Mouse (Mus musculus) CD8-positive naive resting alpha-beta T cell, adult 57 days (primary cell): ENCODE results near the gene Stxbp4. TPM values are rescaled to one million over a fixed set of nuclear protein-coding genes. Genes with fewer than 3 reads are reported as not detected.

Source experiments
- total RNA-seq: library from RNA; stranded (reverse); gene quantifications from one replicate; pipeline ENCODE4 v1.2.4, GENCODE M21; 2023

Gene Stxbp4
- 5.1 TPM for total RNA-seq

DNA sequence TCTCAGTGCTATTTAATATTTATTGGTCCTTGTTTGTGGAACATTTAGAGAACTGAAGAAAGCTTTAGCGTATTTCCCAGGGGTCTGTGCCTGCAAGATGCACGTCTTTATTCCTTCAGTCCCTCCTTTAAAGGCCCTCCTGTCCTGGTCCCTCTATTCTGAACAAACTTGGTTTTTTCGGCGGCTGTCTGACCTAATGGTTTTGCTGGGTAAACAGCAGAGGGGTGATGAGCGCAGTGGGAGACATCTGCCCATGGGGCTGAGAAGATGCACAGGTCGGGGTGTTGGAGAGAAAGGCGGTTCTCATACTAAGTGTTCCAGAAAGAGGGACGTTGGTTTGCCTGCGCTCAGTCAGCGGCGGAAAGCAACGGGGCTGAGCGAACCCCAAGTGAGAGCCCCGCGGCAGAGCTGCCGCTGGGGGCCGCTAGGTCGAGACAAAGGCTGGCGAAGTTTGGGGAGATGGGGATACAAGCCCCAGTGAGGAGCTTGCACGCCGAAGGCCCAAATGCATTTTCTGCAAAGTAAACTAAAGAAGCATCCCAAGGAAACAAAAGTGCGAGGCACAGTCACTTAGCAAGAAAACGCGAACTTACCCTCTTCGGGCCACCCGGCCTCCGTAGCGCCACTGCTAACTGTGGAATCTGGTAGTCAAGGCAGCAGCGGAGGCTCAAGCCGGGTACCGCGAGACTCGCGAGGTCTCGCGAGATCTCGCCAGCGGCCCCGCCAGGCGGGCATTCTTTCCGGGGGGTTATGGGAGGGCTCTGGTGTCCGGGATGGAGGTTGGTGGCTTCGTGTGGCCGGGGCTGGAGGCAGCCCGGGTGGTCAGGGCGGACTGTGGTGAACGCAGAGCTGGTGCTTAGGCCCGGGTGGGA lies at the start of gene Stxbp4, which contains the start of gene Cox11:
Stxbp4 (minus strand) TSS at position 645 of the 872 bp plus-strand sequence.
Cox11 (plus strand) TSS at position 734 of the 872 bp plus-strand sequence.

Other genes starting within 250 kb of the Stxbp4 start
- 0.46 TPM for gene Hlf, start 247.2 kb downstream of the Stxbp4 start, total RNA-seq
- 19.1 TPM for gene Cox11, start 89 bp upstream of the Stxbp4 start, total RNA-seq
- gene Tom1l1, start 50.3 kb upstream of the Stxbp4 start, total RNA-seq, result not detected